Mouse (Mus musculus): ENCODE measurements around the gene Krtap4-6.
"Not testable (repeated sequence)": the region's sequence is repeated elsewhere in the genome, so short reads cannot be mapped to it uniquely, and the experiment has no call there.

Krtap4-6 gene

GRCm38 (mm10) chr11:99665860-99666259, at the start of gene Krtap4-6:
TSS of gene Krtap4-6 (minus strand) at chr11:99665960.
- no peak for DNase-seq (ENCODE audit: low spot score)

DNA sequence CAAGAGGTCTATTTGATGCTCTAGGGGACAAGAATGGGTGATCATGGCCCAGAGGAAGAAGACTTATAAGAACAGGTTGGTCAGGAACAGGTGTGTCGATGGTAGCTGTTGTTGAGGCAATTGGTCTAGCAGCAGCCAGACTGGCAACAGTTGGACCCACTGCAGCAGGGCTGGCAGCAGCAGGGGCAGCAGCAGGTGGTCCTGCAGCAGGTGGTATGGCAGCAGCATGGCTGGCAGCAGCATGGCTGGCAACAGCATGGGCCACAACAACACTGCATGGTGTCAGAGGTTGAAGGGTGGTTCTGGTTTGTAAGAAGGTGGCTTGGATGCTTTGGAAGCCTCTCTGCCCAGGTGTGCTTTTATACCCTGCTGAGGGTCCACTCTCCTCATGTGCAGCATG, 24.7 kb upstream of the Krtap4-6 start, which contains the start of gene Gm14190:
Gene Gm14190, minus strand, starts transcription at position 278 of the 400 bp plus-strand sequence.
- no peak for DNase-seq (ENCODE audit: low spot score)

- DNase-seq (ENCODE audit: low spot score): not testable (repeated sequence)
These were observed 19.5 kb upstream of the Krtap4-6 start for GRCm38 (mm10) chr11:99685235-99685634.

DNA sequence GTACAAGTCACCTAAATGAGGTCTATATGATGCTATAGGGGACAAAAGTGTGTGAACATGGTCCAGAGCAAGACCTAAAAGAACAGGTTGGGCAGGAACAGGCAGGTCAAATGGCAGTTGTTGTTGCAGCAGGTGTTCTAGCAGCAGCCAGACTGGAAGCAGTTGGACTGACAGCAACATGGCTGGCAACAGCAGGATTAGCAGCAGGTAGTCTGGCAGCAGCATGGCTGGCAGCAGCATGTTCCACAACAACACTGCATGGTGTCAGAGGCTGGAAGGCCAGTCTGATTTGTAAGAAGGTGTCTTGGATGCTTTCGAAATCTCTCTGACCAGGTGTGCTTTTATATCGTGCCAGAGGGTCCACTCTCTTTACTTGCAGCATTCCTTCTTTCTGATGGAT, 17.7 kb upstream of the Krtap4-6 start:
- DNase-seq (ENCODE audit: low spot score): no peak

GRCm38 (mm10) chr11:99662802-99663201, 3.0 kb downstream of the Krtap4-6 start:
- DNase-seq (ENCODE audit: low spot score): no peak

DNA sequence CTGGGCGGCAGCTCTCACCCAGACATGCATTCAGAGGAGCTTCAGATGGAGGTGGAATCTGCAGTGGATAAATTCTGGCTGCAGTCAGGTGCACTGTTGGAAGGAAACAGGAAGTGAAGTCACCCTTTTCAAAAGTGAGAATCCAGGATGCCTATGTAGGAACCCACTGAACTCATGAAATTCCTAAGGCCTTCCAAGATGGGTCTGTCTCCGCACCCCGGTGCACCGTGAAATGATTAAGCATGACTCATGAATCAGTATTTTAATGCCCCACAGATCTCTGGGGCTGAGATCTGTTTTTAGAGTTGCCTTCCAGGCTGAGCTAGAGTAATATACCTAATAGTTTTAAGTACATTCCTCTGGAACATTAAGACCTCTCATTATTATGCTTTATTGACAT, 6.5 kb downstream of the Krtap4-6 start:
- no peak for DNase-seq (ENCODE audit: low spot score)

DNA sequence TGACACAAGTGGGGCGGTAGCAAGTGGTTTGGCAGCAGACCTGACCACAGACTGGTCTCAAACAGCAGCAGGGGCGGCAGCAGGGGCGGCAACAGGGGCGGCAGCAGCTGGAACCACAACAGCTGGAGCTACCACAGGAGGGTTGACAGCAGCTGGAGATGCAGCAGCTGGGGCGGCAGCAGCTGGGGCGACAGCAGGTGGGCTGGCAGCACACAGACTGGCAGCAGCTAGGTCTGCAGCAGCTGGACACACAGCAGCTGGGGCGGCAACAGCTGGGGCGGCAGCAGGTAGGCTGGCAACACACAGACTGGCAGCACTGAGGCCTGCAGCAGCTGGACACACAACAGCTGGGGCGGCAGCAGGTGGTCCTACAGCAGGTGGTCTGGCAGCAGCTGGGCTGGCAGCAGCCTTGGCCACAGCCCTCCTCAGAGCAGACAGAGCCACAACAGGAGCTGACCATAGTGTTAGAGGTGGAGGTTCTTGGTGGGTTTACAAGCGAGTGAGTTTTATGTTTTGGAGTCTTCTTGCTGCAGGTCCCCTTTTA, 7.2 kb downstream of the Krtap4-6 start, which contains the start of gene Gm11563:
Gene Gm11563, minus strand, starts transcription at position 494 of the 544 bp plus-strand sequence.
- DNase-seq (ENCODE audit: low spot score): not testable (repeated sequence)

GRCm38 (mm10) chr11:99657051-99657450, 8.7 kb downstream of the Krtap4-6 start:
- no peak for DNase-seq (ENCODE audit: low spot score)

DNA sequence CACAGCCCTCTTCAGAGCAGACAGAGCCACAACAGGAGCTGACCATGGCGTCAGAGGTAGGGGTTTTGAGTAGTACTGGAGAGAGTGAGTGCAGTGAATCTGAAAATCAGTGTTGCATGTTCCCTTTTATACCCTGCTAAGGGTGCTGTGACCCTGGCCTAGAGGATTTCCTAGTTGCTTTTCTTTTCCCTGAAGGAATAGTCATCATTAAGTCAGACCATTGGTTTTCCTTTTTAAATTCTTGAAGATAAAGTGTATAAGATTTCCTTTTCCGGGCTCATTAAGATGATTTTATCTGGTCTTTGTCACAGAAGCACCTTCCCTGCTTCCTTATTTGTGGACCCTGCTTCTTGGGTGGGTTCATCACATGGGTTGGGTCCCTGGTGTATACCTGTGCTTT, 15.6 kb downstream of the Krtap4-6 start, which contains the start of gene Gm11555:
Gene Gm11555, minus strand, starts transcription at position 101 of the 400 bp plus-strand sequence.
- no peak for DNase-seq (ENCODE audit: low spot score)

DNA sequence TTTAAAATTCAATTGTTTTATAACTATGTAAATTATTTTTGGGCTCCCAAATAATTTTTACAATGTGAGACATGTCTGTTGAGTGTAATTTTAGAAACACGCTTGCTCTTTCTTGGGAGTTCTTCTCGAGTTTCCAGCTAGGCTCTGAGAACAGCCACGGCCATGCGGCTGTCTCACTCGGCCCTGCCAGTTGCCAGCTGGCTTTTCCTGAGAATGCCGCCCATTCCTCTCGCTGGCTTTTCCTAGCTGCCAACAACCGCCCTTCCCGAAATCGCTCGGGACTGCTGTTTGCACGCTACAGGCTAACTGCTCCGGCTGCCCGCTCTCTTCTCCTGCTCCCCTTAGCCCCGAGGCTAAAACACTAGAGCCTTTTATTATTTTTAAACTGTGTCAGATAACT, 19.3 kb downstream of the Krtap4-6 start:
- no peak for DNase-seq (ENCODE audit: low spot score)

DNA sequence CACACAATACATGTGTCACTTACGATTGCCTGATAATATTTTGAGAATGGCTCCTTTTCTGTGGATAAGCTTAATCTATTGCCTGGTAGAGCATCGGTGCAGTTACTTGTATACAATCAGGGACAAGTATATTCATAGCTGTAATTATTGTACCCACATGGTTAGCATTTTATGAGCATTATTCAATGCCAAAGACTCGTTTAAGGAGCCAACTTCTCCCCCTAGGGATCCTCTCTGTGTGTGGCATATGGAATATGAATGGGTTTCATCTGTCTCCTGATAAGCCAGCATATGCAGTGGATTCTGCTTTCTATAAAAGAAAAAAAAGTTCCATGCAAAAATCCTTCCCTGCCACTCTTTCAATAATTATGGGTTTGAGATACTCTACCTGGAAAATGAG, 21.4 kb downstream of the Krtap4-6 start:
- DNase-seq (ENCODE audit: low spot score): no peak

GRCm38 (mm10) chr11:99643635-99644139, 22.1 kb downstream of the Krtap4-6 start, which contains the start of gene Krtap4-7:
TSS of gene Krtap4-7 (minus strand) at chr11:99644089.
- not testable (repeated sequence) for DNase-seq (ENCODE audit: low spot score)

DNA sequence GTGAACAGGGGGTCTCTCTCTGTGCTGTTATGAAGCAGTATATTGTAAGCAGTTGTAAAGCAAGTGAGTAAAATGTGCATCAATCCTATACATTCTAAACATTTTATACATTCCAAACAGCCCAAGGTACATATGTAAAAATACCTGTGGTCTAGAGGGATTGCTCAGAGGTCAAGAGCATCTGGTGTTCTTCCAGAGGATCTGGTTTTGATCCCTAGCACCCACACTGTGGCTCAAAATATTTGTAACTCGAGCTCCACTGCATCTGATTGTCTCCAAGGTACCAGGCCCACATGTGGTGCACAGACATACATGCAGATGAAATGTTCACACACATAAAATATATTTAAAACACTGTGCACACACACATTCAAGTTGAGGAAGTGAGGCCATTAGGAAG, 24.8 kb downstream of the Krtap4-6 start:
- DNase-seq (ENCODE audit: low spot score): no peak

DNA sequence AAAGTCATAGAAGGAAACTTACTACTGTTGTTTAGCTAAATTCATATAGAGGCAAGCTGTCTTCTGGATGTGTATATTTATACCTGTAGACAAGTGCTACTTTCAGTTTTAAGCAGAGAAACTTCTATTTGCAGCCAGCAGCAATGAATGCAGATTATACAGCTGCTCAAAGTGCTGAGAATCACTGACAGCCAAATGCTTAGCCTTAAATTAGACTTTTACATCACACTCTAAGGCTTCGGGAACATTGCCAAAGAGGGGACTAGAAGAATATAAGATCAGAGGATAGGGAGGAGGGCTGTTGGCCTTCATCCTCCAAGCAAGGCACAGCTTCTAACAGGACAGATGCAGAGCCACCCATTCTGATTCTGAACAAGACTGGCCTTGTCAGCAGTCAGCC, 28.7 kb downstream of the Krtap4-6 start:
- no peak for DNase-seq (ENCODE audit: low spot score)

GRCm38 (mm10) chr11:99634653-99635134, 31.1 kb downstream of the Krtap4-6 start, which contains the start of gene Krtap4-2:
TSS of gene Krtap4-2 (minus strand) at chr11:99635084.
- no peak for DNase-seq (ENCODE audit: low spot score)

DNA sequence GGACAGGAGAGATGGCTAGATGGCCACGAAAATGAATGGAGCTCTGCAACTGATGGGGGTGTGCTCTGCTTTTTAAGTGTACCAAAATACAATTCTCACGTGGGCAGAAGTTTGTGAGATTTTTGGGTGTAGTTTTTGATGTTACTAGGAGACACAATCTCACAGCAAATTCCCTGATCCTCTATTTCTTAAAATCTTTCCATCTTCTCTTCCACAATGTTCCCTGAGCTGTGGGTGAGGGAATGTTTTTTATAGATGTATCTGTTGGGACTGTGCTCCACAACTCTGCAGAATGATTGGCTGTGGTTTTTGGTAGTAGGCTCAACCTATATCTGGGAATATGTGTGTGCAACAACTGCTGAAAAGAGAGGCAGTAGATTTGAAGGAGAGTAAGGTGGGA, 32.5 kb downstream of the Krtap4-6 start:
- DNase-seq (ENCODE audit: low spot score): no peak

GRCm38 (mm10) chr11:99630890-99631289, 34.9 kb downstream of the Krtap4-6 start:
- no peak for DNase-seq (ENCODE audit: low spot score)

GRCm38 (mm10) chr11:99628138-99628537, 37.6 kb downstream of the Krtap4-6 start, which contains the start of gene Krtap4-1:
TSS of gene Krtap4-1 (minus strand) at chr11:99628238.
- DNase-seq (ENCODE audit: low spot score): no peak

GRCm38 (mm10) chr11:99620335-99620734, 45.4 kb downstream of the Krtap4-6 start, which contains the start of gene Gm11562:
TSS of gene Gm11562 (minus strand) at chr11:99620435.
- no peak for DNase-seq (ENCODE audit: low spot score)
